7 mouse cellular contexts compared by ENCODE assay signal in genomic region chrX:6778250-6778637, GRCm38 (mm10). TPM values are rescaled to one million over a fixed set of nuclear protein-coding genes. Genes with fewer than 3 reads are reported as not detected.
DNase-seq lines count a peak whose midpoint lies in the region; ATAC-seq lines count a peak whose summit lies in the region.

No protein-coding gene starts in this region.

- no peaks in the 10 kb centered on the region for H3K4me1 ChIP-seq in hindbrain, embryonic 12.5 days
- H3K4me1 ChIP-seq in liver, embryonic 11.5 days (replicated peaks; ENCODE audit: control insufficient read depth, insufficient read depth, low read length) = no peaks in the 10 kb centered on the region
- peaks cover 10% of the 10 kb centered on the region; the same call in 1 of the 2 replicates for H3K4me1 ChIP-seq in neural tube, embryonic 13.5 days (replicated peaks)

- peaks cover 38% of the 10 kb centered on the region for H3K27me3 ChIP-seq in hindbrain, embryonic 12.5 days
- peaks cover 15% of the 10 kb centered on the region for H3K27me3 ChIP-seq in liver, embryonic 11.5 days (replicated peaks; ENCODE audit: control insufficient read depth, insufficient read depth, low read length)
- peaks cover 32% of the 10 kb centered on the region for H3K27me3 ChIP-seq in neural tube, embryonic 13.5 days

- ATAC-seq in hindbrain, embryonic 12.5 days (ENCODE audit: low FRiP score) = peak; percentile 75
- ATAC-seq in liver, embryonic 11.5 days (replicated peaks; ENCODE audit: low FRiP score) = peak; percentile 62
- ATAC-seq in neural tube, embryonic 13.5 days (ENCODE audit: low read depth) = peak; percentile 61; the same call in 1 of the 2 replicates

- H3K4me2 ChIP-seq in hindbrain, embryonic 12.5 days (replicated peaks) = peak overlapping the region; percentile 55
- H3K4me2 ChIP-seq in liver, embryonic 11.5 days = peak overlapping the region; percentile 54
- H3K4me2 ChIP-seq in neural tube, embryonic 13.5 days = peak overlapping the region; percentile 63

- peak; percentile 2 for DNase-seq in thymus, postnatal 14 days
- DNase-seq in thymus, postnatal 10 days (ENCODE audit: low spot score in 2 of 2) = no peak
- DNase-seq in embryo, embryonic 11.5 days (ENCODE audit: low read depth, low spot score) = peak; percentile 40
- peak; percentile 31 for DNase-seq in liver, embryonic 11.5 days (ENCODE audit: low spot score)
- DNase-seq in T-cell, adult 2 months (ENCODE audit: low spot score) = no peak

- no peak overlapping the region for H3K27ac ChIP-seq in hindbrain, embryonic 12.5 days
- no peak overlapping the region for H3K27ac ChIP-seq in liver, embryonic 11.5 days (ENCODE audit: low read depth, low read length)
- H3K27ac ChIP-seq in neural tube, embryonic 13.5 days (replicated peaks) = no peak overlapping the region

- peak overlapping the region; percentile 34 for H3K4me3 ChIP-seq in hindbrain, embryonic 12.5 days
- 0 out of 2 replicates have a peak overlapping the region, but pooled peaks have one; percentile 12 for H3K4me3 ChIP-seq in liver, embryonic 11.5 days (ENCODE audit: low read depth, low read length)
- H3K4me3 ChIP-seq in neural tube, embryonic 13.5 days = peak overlapping the region; percentile 39

- no peak overlapping the region for H3K9ac ChIP-seq in hindbrain, embryonic 12.5 days
- no peak overlapping the region for H3K9ac ChIP-seq in liver, embryonic 11.5 days (ENCODE audit: low read depth, low read length)
- H3K9ac ChIP-seq in neural tube, embryonic 13.5 days = no peak overlapping the region

- H3K36me3 ChIP-seq in hindbrain, embryonic 12.5 days = no peaks in the 10 kb centered on the region
- H3K36me3 ChIP-seq in liver, embryonic 11.5 days (ENCODE audit: control insufficient read depth, insufficient read depth, low read length) = no peaks in the 10 kb centered on the region
- no peaks in the 10 kb centered on the region for H3K36me3 ChIP-seq in neural tube, embryonic 13.5 days

- WGBS in hindbrain, embryonic 12.5 days = 20% methylated on average over 24 of the region's 24 CpGs
- WGBS in liver, embryonic 11.5 days = 8% methylated on average over 24 of the region's 24 CpGs
- WGBS in neural tube, embryonic 13.5 days = 18% methylated on average over 23 of the region's 24 CpGs

- no peaks in the 10 kb centered on the region for H3K9me3 ChIP-seq in hindbrain, embryonic 12.5 days (replicated peaks)
- no peaks in the 10 kb centered on the region for H3K9me3 ChIP-seq in liver, embryonic 11.5 days (ENCODE audit: control insufficient read depth, low read length)
- H3K9me3 ChIP-seq in neural tube, embryonic 13.5 days = no peaks in the 10 kb centered on the region

RNA-seq across cellular contexts. Expression of gene Dgkk, which starts 0.9 kb away (rescaled TPM):
- 0.49 and 0.65 TPM in 2 replicates for polyA plus RNA-seq in hindbrain, embryonic 12.5 days (2016; fragmentation: Nextera tagmentation; extraction: Ambion mirVana)
- polyA plus RNA-seq in liver, embryonic 11.5 days (2014; fragmentation: Nextera tagmentation; extraction: Ambion mirVana) = 1.7 and 1.8 TPM in 2 replicates
- polyA plus RNA-seq in neural tube, embryonic 13.5 days (2015; fragmentation: Nextera tagmentation; extraction: Ambion mirVana) = 0.84 and 1.1 TPM in 2 replicates

Comparison
In these comparisons a context has a peak if more than half of its experiments do, and no peak if none do; other contexts are left out.
1. DNase-seq: peak in thymus, postnatal 14 days (single experiment), embryo, embryonic 11.5 days (single experiment) and liver, embryonic 11.5 days (single experiment); none in thymus, postnatal 10 days (0 of 2) and T-cell, adult 2 months (single experiment).
2. Peak in every context shown above with its lines, with median percentiles within 50 percentile points of each other: ATAC-seq, H3K4me2 ChIP-seq and H3K4me3 ChIP-seq.